Mouse (Mus musculus): ENCODE results near the gene Gimd1.

Gene Gimd1

DNA sequence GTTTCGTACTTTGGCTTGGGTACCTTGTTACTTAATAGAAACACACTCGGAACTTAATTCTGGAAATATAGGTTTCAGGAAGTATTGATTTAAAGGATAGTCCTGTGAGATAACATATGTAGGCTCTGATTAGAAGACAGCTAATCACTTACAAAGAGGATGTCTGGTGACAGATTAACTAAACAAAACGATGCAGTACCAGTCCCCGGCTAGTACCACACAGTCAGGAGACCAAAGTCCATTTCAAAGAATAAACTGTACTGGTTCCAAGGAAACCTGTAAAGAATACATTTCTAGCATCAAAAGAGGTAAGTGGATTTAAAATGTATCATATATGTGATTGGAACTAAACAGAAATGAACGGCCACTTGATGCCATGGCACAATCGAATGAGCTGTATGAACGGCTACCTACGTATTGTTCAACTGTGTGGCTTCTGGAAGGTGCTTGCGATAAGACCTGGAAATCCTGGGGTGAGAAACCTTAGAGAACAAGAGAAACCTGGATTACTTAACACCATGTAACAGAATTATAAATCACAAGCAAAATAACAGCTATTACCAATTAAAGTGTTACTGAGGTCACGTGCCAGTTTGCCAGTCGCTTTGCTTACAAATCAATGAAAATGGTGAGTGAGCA lies at the start of gene Gimd1:
Gene Gimd1, plus strand, starts transcription at position 220 of the 639 bp plus-strand sequence.
- no peak for DNase-seq (ENCODE audit: extremely low spot score, low spot score)

DNA sequence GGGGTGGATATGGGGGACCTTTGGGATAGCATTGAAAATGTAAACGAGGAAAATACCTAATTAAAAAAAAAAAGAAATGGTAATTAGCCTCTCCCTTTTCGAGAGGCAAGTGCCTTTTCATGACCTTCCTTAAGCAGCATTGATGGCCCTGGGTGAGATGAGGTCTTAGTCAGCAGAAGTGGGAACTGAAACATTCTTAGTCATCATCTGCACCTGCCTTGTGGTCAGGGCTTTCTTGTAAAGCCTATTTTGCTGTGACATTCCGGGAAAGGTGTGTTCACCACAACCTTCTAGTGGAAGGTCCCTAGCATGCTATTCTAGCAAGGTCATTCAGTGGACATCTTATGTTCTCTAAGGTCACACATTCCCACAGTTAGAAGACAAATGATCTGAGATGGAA lies 48.4 kb upstream of the Gimd1 start:
- no peak for DNase-seq (ENCODE audit: extremely low spot score, low spot score)

DNA sequence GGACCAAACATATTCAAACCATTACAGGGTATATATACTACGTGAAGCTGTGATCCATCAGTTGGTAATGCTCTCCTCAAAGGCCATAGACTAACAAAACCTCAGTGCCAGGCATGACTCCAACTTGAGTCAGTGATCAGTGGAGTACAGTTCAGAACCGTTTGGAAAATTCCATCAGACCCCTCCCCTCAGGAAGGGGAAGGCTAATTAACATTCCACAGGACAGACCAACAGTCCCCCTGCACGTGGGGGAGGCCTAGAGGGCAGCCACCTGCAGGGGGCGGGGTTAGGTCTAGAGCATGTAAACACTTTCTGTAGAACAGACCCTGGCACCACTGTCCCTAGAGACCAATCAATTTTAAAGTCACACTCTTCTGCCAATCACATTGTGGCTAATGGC lies 47.3 kb upstream of the Gimd1 start:
- no peak for DNase-seq (ENCODE audit: extremely low spot score, low spot score)

DNA sequence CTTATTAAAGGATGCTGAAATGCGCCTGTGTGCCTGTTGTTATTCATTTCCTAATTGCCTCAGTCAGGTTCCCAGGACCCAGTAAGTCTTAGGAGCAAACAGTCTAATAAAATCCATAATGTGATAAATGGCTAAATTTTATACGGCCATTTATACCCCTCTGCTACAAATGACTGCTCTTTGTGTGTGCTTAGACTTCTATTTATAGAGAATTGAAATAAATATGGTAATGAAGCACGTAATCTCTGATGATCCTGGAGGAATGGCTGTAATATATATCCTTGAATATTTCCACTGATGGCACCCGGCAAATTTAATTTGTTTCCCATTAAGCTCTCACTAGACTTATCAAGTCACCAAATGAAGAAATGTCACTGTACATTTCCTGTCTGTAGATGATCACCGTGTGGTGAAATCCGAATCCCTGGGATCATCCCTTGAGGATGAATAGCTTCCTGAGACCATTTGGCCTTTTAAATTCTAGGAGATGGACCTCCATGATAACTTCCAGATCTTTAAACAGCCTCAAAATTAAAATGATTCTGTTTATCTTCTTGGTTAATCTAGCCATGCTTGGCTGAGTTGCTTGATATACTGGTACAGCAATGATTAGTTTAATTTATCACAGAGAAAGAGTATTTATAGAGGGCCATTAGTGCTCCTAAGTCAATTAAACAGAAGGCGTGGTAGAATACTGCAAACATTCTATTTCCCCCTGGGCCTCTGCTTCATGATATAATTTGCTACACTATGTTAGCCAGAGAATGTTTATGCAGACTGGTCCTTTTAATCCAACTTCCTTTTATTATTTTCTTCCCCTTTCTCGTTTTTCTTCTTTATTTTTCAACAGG lies 44.3 kb upstream of the Gimd1 start:
- no peak for DNase-seq (ENCODE audit: extremely low spot score, low spot score)

DNA sequence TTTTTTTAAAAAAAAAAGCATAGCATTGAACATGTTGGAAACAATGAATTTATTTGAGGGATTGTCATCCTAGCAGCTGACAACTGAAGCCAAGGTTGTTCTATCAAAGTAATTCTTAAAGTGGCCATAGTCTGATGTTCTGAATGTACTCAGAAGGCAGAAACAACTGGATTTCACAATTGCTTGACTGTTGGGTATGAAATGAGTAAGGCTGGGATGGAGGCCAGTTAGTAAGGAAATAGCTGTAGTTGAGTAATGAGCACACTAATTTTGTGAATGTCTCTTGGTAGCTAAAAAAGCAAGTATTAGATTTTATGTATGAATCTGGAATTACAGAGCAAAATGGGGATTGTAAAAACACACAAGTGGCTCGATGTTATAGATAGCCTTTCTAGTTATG lies 41.5 kb upstream of the Gimd1 start:
- no peak for DNase-seq (ENCODE audit: extremely low spot score, low spot score)

DNA sequence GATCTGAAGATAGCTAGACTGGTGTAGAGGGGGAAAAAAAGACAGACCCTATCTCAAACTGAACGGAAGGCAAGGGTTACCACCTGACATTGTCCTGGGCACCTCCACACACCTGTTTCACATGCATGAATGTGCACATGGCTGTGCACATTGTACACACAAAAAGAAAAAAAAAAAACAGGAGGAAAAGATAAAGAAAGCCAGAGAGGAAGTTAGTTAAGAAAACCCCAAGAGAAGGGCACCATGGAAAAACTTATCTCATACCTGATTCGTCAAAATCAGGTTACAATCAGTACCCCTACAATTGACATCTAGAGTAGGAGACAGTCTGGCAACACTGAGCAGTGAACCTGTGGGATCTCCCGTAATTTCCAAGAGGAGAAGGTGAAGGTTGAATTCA lies 39.6 kb upstream of the Gimd1 start:
- no peak for DNase-seq (ENCODE audit: extremely low spot score, low spot score)

DNA sequence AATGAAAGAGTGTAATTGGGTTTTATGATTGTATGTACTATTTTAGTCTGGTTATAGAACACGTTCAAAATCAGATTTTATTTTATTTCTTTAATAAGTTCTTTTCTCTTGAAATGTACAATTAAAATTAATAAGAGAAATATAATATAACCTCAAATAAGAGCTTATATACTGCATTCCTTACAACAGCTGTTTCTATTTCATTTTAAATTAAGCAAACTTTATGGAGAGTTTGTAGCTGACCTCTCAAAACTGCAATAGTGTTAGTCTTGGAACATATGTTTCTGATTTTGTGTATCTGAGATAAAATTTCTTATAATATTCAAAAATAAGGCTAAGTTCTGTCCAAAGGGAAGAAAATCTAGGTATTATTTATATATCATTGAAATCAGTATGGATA lies 39.0 kb upstream of the Gimd1 start:
- DNase-seq (ENCODE audit: extremely low spot score, low spot score), result no peak

DNA sequence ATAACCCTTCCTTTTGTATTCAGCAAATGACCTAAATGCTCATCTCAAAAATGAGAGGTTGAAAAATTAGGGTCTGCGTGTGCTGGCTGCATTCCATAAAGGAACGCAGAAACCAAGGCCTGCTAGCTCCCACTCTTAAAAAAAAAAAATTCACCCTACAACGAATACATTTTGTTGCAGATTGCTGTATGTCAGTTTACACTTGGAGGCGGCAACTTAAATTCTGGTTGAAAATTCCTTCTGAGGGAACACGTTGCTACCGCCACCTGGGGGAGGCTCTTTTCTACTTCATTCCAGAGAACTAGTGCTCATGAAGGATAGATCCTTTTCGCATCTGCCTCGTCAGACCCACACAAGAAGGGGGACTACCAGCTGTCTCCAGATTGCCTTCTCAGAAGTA lies 879 bp upstream of the Gimd1 start:
- no peak for DNase-seq (ENCODE audit: extremely low spot score, low spot score)

DNA sequence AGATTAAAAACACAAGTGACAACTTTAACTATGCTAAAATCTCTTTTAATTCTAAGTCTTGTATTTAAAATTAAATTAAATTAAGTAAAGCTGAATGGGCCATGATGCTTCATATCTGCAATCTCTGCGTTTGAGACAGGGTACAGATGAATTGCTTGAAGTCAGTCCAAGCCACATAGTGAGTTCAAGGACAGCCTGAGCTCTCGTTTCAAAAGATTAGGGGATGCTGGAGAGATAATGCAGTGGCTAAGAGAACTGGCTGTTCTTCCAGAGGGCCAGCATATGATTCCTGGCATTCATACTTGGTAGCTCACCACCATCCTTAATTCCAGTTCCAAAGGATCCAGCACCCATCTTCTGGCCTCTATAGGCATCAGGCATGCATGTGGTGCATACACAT lies 3.6 kb downstream of the Gimd1 start:
- DNase-seq (ENCODE audit: extremely low spot score, low spot score), result no peak

DNA sequence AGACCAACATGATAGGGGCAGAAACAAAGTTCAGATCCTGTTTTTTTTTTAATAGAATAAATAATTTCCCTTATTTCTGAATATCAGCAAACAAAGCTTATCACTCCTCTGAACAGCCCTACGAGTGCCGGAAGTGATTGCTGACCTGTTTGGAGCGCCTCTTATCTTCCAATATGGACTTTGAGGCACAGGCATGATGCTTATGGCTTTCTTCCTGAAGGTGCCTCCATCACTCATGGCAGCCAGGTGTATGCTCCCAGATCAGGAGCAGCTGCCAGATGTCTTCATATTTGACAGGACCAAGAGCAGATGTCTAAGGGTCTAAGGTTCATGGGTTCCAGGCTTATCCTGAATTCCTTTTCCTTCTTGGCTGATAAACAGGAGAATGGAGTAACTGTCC lies 7.5 kb downstream of the Gimd1 start:
- no peak for DNase-seq (ENCODE audit: extremely low spot score, low spot score)

DNA sequence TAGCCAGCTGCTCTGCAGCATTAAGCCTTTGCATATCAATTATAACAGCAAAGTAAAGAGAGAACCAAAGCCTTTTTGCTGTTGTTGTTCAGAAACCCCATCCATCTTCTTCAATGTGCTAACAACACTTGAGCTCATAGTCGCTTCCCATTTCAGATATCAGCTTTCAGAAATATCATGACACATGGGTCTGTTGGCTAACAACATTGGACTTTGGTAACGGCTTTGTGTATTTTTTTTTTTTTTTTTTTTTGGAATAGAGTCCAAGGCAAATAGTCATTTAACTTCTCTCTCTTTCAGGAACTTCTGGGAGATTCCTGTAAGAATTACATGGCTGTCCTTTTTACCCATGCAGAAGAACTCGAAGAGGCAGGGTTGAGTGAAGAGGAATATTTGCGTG lies 14.5 kb downstream of the Gimd1 start:
- no peak for DNase-seq (ENCODE audit: extremely low spot score, low spot score)

DNA sequence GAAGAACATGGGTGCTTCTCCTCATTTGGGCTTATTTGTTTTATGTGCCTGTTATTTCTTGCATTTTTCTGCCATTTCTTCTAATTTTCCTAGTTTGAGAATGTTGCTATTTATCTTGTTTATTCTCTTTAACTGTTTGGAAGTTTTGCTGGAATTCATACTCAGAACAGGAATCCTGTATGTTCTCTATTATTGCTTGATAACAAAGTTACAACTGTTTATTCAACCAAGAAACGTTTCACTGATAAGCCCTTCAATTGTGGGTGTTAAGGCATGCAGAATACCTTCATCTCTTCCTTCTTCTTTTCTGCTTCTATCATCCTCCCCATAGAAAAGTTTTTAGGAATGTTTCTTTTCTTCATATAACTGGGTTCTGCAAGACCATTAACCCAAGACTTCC lies 17.2 kb downstream of the Gimd1 start:
- DNase-seq (ENCODE audit: extremely low spot score, low spot score), result no peak

DNA sequence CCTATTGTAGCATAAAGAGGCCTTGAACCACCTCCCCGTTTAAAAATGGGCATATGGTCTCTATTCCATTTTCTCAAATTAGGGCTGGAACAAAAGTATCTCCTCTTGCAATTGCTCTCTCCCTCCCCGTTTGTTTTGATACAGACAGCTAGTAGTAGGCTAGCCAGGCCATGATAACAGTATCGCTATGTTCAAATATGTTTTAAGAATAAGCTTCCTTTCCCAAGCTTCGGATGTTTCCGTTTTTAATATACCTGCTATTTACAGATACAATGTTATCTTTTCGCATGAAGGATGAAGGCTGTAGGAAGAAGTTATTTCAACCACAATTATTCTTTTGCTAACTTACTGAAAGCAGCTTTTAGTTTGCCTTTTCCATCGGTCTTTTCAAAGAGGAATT lies 19.7 kb downstream of the Gimd1 start:
- DNase-seq (ENCODE audit: extremely low spot score, low spot score), result no peak

DNA sequence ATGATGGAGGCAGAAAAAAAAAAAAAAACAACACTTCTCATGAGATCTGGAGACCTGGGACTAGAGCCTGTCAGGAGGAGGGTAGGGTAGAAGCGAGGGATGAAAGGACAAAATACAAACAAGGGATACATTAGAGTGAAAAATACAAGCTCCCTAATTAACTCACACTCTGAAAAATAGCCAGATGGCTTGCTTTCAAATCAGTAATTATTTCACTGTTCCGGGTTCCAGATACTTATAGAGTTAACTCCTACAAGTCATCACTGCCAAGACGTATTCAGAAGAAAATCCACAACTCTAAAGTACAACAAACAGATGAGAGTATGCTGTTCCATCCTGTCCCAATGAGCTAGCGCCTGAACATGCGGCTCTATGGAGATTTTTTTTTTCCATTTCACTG lies 20.6 kb downstream of the Gimd1 start:
- DNase-seq (ENCODE audit: extremely low spot score, low spot score), result no peak

DNA sequence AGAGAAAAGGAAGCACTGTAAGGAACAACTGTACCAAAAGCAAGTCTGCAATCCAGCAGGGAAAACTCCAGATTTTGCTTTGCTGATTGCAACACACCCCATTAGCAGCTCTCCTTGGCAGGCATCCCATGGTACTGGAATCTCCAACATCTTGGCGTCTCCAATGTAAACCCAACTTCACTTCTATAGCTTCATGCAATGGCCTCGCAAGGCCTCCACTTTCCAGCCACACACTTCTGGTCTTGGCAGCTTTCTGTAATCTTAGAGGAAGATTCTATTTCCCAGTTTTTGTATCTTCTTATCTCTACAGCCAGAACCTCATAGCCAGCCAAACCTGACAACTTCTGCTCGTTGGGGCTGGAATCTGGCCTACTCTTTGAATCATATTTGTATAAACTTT lies 22.2 kb downstream of the Gimd1 start:
- no peak for DNase-seq (ENCODE audit: extremely low spot score, low spot score)

DNA sequence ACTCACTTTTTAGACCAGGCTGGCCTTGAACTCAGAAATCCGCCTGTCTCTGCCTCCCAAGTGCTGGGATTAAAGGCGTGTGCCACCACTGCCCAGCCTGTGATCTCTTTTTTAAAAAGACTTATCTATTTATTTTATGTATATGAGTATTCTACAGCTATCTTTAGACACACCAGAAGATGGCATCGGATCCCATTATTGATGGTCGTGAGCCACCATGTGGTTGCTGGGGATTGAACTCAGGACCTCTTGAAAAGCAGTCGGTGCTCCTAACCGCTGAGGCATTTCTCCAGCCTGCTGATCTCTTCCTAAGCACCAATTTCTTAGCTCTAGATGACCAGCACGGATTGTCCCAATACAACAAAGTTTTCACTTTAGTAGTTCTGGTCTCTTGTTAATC lies 24.3 kb downstream of the Gimd1 start:
- DNase-seq (ENCODE audit: extremely low spot score, low spot score), result no peak

DNA sequence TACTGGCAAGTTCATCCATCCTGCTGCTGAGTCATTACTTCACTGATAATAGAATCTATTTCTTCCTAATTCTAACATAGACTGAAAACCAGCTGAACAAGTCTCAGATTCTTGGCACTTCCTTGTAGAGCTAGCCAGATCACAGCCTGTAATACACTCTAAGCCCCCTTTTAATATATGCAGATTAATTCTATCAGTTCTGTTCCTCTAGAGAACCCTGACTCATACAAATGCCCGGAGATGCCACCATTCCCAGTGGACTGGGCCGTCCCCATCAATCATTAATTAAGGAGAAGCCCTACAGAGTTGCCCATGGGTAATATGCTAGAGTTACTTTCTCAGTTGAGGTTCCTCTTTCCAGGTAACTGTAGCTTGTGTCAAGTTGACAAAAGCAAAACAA lies 26.3 kb downstream of the Gimd1 start:
- no peak for DNase-seq (ENCODE audit: extremely low spot score, low spot score)

DNA sequence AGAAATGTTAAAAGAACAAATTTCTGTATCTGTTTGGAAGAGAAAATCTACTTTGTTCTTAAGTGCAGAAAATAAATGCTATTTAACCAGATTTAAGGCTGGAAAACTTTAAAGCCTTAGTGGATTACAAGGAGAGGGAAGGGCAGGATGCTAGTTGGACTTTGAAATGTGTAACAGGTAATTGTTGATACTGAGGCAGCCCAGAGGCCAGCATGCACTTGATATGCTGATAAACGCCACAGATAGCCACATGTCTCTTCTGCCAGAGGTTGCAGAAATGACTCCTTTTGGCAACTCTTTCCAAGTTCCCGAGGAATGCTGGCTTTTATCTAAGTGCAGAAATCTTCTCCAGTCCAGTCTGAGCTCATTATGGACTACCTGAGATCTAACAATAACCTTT lies 47.9 kb downstream of the Gimd1 start:
- DNase-seq (ENCODE audit: extremely low spot score, low spot score), result no peak

DNA sequence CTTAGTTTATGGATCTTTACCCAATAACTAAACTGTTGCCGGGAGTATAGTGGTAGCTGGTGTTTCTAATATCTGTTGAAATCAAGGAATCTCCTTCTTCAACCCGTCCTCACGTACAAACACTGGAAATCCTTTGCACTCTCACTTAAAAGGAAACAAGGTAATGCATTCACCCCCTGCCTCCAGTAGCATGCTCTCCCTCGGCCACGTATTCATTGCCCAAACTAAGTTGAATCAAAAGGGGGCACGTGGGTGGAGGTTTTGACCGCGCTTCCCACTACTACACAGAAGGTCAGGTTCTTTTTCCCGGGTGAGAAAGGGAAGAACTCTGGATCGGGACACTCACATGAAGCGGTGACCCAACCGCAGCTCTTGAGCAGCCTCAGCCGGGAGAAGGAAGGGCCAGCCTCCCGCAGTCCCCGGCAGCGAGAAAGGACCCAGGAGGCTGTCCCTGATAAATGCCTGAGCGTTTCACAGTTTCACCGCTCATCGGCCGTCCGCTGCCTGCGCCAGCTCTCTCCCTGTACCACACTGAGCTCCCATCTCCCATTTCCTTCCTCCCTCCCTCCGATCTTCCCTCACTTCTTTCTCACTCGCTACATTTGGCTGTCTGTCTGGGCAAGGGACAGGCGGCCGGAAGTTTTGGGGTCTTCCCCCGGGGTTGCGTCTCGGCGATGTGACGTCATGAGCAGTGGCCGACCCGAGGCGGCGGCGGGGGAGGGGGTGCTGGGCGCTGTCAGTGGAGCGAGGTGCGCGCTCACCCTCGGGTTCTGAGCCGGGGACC lies 54.0 kb downstream of the Gimd1 start, which contains the start of gene Tbck:
Gene Tbck, plus strand, starts transcription at position 698 of the 784 bp plus-strand sequence.
- peak; percentile 91 for DNase-seq (ENCODE audit: extremely low spot score, low spot score)

DNA sequence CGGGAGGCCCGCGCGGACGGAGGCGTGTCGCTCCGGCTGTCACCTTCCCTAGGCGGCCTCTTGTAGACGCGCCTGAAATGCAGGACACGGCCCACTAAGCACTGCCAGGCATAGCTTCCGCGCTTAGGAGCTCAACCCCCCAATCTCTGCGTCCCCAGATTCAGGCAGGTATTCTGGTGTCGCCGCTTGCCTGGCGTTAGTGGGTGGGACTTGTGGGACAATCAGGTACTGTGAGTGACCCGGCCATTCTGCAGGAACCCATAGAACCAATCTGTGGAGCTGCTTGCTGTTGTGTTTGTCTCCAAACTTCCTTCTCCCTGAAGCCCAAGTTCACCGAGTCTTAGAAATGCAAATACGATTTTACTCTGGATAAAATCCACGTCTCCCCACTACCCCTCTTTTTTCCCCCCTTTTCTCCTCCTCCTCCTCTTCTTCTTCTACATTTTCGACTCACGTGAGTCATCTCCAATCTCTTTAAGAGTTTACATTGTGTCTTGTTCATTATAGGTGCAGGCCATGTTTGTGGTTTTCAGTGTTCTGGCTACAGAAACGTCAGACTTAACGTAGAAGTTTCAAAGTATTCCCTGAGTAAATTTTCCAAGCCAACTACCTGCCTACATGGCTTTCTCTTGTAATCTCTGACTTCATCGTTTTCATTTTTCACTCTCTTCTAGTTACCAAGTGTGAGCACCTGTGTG lies 54.8 kb downstream of the Gimd1 start, which contains the start of gene Aimp1:
Gene Aimp1, minus strand, starts transcription at position 140 of the 698 bp plus-strand sequence.
- DNase-seq (ENCODE audit: extremely low spot score, low spot score), result no peak
